Mouse (Mus musculus) C2C12 (cell line): ENCODE results near the gene Ikzf3.

Source experiments
- CEBPB ChIP-seq: IDR thresholded peaks from one replicate; pipeline ENCODE4 v1.6.1; 2011; ENCODE audit warnings: low read depth, mild to moderate bottlenecking, control low read depth, moderate library complexity
- CTCF ChIP-seq: IDR thresholded peaks from one replicate; pipeline ENCODE4 v1.5.1; 2011; ENCODE audit not compliant: control insufficient read depth, insufficient read depth, insufficient read length

GRCm38 (mm10) chr11:98584629-98585177 lies 38.9 kb upstream of the Ikzf3 start:
- TF ChIP-seq CTCF: no peak
- TF ChIP-seq CEBPB: no peak
